Mouse (Mus musculus) G1E (cell line): ENCODE measurements around the gene Nhp2.

Experiments used
- CTCF ChIP-seq: IDR thresholded peaks from 2 replicates; pipeline ENCODE4 v1.5.1; 2012; ENCODE audit warnings: low read depth, low read length, inconsistent platforms, mixed read lengths
- GATA1 ChIP-seq: IDR thresholded peaks from 2 replicates; pipeline ENCODE4 v1.6.1; 2012; ENCODE audit warnings: borderline replicate concordance, low read length, inconsistent platforms, mixed read lengths

- TF ChIP-seq GATA1 (no peak), CTCF (no peak)
Observed at GRCm38 (mm10) chr11:51670846-51671245, 51.3 kb downstream of the Nhp2 start.
